Mouse (Mus musculus): ENCODE measurements around the gene Lima1. TPM values are rescaled to one million over a fixed set of nuclear protein-coding genes. Genes with fewer than 3 reads are reported as not detected.
"Not testable (repeated sequence)": the region's sequence is repeated elsewhere in the genome, so short reads cannot be mapped to it uniquely, and the experiment has no call there.

The Lima1 gene
- polyA plus RNA-seq, 1 experiment from 2014 or later, result 19.9 TPM

DNA sequence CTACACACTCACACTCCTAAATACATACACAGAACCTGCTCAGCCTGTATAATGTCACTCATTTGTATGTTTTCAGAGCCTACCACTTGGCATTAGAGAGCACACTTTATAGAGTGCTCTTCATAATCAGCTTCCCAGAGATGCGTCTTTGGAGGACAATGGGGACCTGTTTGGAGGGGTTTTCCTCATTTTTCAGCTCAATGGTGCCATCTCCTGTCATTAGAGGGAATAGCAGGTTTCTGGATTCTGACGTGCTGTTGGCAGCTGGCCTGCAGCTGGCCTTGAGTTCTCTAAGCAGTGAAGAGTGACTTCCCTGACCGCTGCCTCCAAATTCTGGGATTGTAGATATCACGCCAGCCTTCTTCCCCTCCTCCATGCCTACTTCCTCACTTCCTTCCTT is 29.1 kb upstream of the Lima1 start:
- H3K4me1 ChIP-seq (ENCODE audit: control insufficient read depth, insufficient read depth, low read length), result peaks cover 2% of the 10 kb centered on the region; the same call in 1 of the 2 replicates
- no peak overlapping the region for H3K9ac ChIP-seq (ENCODE audit: low read length)
- peak; percentile 32; the same call in 1 of the 2 replicates for ATAC-seq (replicated peaks; ENCODE audit: extremely low read depth, insufficient read depth, low FRiP score)
- H3K4me3 ChIP-seq (ENCODE audit: low read length), result no peak overlapping the region
- peak overlapping the region; percentile 21; the same call in 1 of the 2 replicates for H3K27ac ChIP-seq (ENCODE audit: low read length)
- no peaks in the 10 kb centered on the region for H3K9me3 ChIP-seq (replicated peaks; ENCODE audit: control insufficient read depth, low read length)
- WGBS, result under 1% methylated on average over 4 of the region's 4 CpGs
- H3K27me3 ChIP-seq (ENCODE audit: control insufficient read depth, insufficient read depth, low read length), result no peaks in the 10 kb centered on the region
- H3K4me2 ChIP-seq (ENCODE audit: low read depth, low read length), result no peak overlapping the region
- H3K36me3 ChIP-seq (ENCODE audit: control insufficient read depth, insufficient read depth), result no peaks in the 10 kb centered on the region

DNA sequence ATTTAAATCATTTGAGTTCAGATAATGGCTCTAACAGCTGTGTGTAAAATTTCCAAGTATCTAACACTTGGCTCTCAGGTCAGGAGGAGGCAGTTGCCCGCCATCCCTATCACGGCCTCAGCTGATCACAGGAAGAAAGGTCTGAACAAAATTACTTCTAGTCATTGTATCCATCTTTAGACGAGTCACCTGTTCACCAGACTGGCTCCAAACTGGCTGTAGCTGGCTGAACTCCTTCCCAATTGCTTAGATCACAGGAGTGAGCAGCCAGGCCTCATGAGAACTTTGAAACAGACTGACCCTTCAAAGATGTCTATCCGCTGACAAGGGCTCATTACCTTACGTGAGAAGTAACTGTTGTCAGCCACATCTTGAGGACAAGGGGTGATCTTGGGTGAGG is 28.0 kb upstream of the Lima1 start:
- Histone ChIP-seq H3K4me1 (ENCODE audit: control insufficient read depth, insufficient read depth, low read length) (peaks cover 2% of the 10 kb centered on the region; the same call in 1 of the 2 replicates), H3K9me3 (replicated peaks; ENCODE audit: control insufficient read depth, low read length) (no peaks in the 10 kb centered on the region), H3K4me3 (ENCODE audit: low read length) (no peak overlapping the region), H3K27me3 (ENCODE audit: control insufficient read depth, insufficient read depth, low read length) (no peaks in the 10 kb centered on the region), H3K9ac (ENCODE audit: low read length) (no peak overlapping the region), H3K36me3 (ENCODE audit: control insufficient read depth, insufficient read depth) (no peaks in the 10 kb centered on the region), H3K27ac (ENCODE audit: low read length) (no peak overlapping the region), H3K4me2 (ENCODE audit: low read depth, low read length) (no peak overlapping the region)
- ATAC-seq (replicated peaks; ENCODE audit: extremely low read depth, insufficient read depth, low FRiP score), result no peak
- 72% methylated on average over 5 of the region's 5 CpGs for WGBS

DNA sequence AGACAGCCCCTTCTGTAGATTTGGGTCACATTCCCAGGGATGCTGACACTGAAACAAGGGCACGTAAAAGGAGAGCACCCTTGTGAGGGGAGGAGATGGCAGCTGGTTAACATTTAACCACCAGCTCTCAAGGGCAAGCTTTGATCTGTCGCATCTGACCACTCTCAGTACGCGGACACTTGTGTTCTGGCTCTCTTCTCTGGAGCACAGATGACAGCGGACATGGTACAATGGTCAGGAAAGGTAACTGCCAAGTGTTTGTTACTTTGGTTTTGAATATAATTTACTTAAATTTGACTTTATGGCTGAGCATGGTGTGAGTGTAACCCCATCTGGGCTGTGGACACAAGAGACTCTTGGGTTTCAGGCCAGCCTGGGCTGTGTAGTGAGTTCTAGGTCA is 27.5 kb upstream of the Lima1 start:
- peaks cover 2% of the 10 kb centered on the region; the same call in 1 of the 2 replicates for H3K4me1 ChIP-seq (ENCODE audit: control insufficient read depth, insufficient read depth, low read length)
- H3K27me3 ChIP-seq (ENCODE audit: control insufficient read depth, insufficient read depth, low read length), result no peaks in the 10 kb centered on the region
- no peaks in the 10 kb centered on the region for H3K9me3 ChIP-seq (replicated peaks; ENCODE audit: control insufficient read depth, low read length)
- no peak overlapping the region for H3K4me3 ChIP-seq (ENCODE audit: low read length)
- 69% methylated on average over 5 of the region's 5 CpGs for WGBS
- no peaks in the 10 kb centered on the region for H3K36me3 ChIP-seq (ENCODE audit: control insufficient read depth, insufficient read depth)
- H3K27ac ChIP-seq (ENCODE audit: low read length), result no peak overlapping the region
- no peak overlapping the region for H3K9ac ChIP-seq (ENCODE audit: low read length)
- no peak overlapping the region for H3K4me2 ChIP-seq (ENCODE audit: low read depth, low read length)
- no peak for ATAC-seq (replicated peaks; ENCODE audit: extremely low read depth, insufficient read depth, low FRiP score)

DNA sequence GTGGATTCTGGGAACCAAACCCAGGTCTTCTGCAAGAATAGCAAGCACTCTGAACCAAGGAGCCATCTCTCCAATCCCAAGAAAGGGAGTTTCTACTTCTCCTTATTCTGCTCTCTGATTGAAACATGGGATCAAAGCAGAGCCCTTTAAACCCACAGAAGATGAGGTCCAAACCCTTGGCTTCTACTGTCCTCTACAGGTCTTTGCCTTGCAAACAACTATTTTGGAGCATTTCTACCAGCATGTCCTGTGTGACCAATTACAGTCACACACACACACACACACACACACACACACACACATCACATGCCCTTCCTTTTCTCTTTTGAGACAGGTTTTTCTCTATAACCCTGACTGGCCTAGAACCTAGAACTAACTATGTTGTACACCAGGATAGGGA is 21.4 kb upstream of the Lima1 start:
- Histone ChIP-seq H3K27ac (ENCODE audit: low read length) (no peak overlapping the region), H3K4me1 (ENCODE audit: control insufficient read depth, insufficient read depth, low read length) (peaks cover 6% of the 10 kb centered on the region), H3K4me2 (ENCODE audit: low read depth, low read length) (no peak overlapping the region), H3K36me3 (ENCODE audit: control insufficient read depth, insufficient read depth) (no peaks in the 10 kb centered on the region), H3K27me3 (ENCODE audit: control insufficient read depth, insufficient read depth, low read length) (no peaks in the 10 kb centered on the region), H3K9me3 (replicated peaks; ENCODE audit: control insufficient read depth, low read length) (no peaks in the 10 kb centered on the region), H3K4me3 (ENCODE audit: low read length) (no peak overlapping the region), H3K9ac (ENCODE audit: low read length) (no peak overlapping the region)
- no peak for ATAC-seq (replicated peaks; ENCODE audit: extremely low read depth, insufficient read depth, low FRiP score)

DNA sequence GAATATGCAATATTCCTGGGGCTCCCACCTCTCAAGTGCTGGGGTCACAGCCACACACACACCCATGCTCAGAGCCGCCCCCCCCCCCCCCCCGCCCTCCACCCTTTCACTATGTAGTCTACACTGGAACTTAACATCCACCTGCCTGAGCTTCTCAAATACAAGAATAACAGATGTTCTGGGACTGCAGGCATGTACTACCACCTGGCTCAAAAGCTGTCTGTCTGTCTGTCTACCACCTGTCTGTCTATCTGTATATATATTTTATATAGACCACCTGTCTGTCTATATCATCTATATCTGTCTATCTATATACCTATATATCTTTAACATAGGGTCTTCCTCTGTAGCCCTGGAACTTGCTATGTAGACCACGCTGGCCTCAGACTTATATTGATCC is 16.1 kb upstream of the Lima1 start:
- H3K27me3 ChIP-seq (ENCODE audit: control insufficient read depth, insufficient read depth, low read length), result no peaks in the 10 kb centered on the region
- H3K4me3 ChIP-seq (ENCODE audit: low read length), result no peak overlapping the region
- no peak overlapping the region for H3K9ac ChIP-seq (ENCODE audit: low read length)
- H3K4me2 ChIP-seq (ENCODE audit: low read depth, low read length), result no peak overlapping the region
- H3K4me1 ChIP-seq (ENCODE audit: control insufficient read depth, insufficient read depth, low read length), result peaks cover 5% of the 10 kb centered on the region; the same call in 1 of the 2 replicates
- 83% methylated on average over 2 of the region's 3 CpGs for WGBS
- H3K27ac ChIP-seq (ENCODE audit: low read length), result no peak overlapping the region
- no peak for ATAC-seq (replicated peaks; ENCODE audit: extremely low read depth, insufficient read depth, low FRiP score)
- 0 out of 2 replicates have a peak, but pooled peaks cover 2% of the 10 kb centered on the region for H3K9me3 ChIP-seq (replicated peaks; ENCODE audit: control insufficient read depth, low read length)
- H3K36me3 ChIP-seq (ENCODE audit: control insufficient read depth, insufficient read depth), result no peaks in the 10 kb centered on the region

DNA sequence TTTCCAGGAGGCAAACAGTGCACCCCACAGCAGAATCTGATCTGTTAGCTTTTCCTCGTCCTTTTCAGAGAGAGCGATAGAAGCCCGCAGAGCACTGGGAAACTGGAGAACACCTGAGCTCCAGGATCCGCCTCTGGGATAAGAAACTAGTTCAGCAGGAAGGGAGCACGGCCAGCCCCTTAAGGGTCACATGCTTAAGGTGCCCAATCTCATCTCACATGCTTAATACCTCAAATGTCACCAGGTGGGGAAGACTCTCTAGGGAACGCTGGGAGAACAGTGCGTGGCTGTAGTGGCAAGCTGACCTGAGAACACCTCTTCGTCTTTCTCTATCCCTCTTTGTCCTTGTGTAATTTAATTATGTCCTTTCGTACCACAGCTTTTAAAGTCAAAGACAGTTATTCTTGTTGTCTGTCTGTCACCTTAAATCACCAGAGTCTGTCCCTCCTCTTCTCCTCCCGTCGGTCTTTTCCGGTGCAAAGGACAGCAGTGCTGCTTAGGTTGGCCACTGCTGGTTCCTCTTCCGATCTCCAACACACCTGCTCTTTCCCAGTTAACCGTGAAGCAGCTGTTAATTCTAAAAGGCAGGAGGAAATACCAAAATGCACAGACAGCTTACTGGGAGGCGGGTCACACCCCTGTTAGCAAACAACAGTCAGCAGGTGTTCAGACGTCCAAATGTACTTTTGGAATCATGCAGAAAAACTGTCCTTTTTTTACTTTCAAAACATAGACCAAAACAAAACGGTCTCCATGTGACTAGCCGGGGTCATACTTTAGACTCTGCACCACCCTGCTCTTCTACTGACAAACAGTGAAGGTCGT is 15.4 kb upstream of the Lima1 start:
- no peak overlapping the region for H3K9ac ChIP-seq (ENCODE audit: low read length)
- WGBS, result 39% methylated on average over 19 of the region's 19 CpGs

DNA sequence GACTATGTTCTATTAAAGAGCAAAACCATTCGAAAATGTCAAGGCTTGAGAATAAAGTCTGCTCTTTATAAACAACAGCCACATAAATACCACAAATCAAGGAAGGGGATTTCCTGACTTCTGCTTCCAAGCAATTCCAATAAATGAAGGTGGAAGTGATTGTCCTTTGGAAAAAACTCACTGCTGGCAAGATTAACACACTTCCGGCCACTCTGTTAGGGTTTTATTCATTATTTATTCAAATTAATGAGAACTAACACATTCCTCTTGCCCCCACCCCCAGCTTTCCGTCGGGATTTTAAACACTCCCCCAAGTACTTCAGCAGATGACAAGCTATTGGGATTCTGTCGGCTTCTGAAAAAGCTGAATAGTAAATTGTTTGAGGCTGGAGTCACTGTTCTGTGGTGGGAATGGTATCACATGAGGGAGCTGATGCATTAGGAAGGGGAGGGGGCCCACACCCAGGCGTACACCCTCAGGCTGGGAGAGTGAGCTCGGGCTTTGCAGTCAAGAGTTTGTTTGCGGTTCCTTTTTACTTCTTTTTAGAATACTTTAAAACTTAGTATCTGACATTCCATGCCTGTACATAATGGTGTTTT is 14.1 kb upstream of the Lima1 start:
- 46% methylated on average over 8 of the region's 8 CpGs for WGBS
- Histone ChIP-seq H3K27me3 (ENCODE audit: control insufficient read depth, insufficient read depth, low read length) (no peaks in the 10 kb centered on the region), H3K36me3 (ENCODE audit: control insufficient read depth, insufficient read depth) (no peaks in the 10 kb centered on the region), H3K9me3 (replicated peaks; ENCODE audit: control insufficient read depth, low read length) (0 out of 2 replicates have a peak, but pooled peaks cover 2% of the 10 kb centered on the region), H3K4me1 (ENCODE audit: control insufficient read depth, insufficient read depth, low read length) (peaks cover 5% of the 10 kb centered on the region; the same call in 1 of the 2 replicates), H3K9ac (ENCODE audit: low read length) (no peak overlapping the region), H3K27ac (ENCODE audit: low read length) (no peak overlapping the region), H3K4me2 (ENCODE audit: low read depth, low read length) (no peak overlapping the region), H3K4me3 (ENCODE audit: low read length) (no peak overlapping the region)
- no peak for ATAC-seq (replicated peaks; ENCODE audit: extremely low read depth, insufficient read depth, low FRiP score)

More for the DNA sequence above, 15.4 kb upstream of the Lima1 start:
- Histone ChIP-seq H3K36me3 (ENCODE audit: control insufficient read depth, insufficient read depth) (no peaks in the 10 kb centered on the region), H3K4me2 (ENCODE audit: low read depth, low read length) (peak overlapping the region; percentile 38), H3K9me3 (replicated peaks; ENCODE audit: control insufficient read depth, low read length) (0 out of 2 replicates have a peak, but pooled peaks cover 2% of the 10 kb centered on the region), H3K4me3 (ENCODE audit: low read length) (no peak overlapping the region), H3K4me1 (ENCODE audit: control insufficient read depth, insufficient read depth, low read length) (peaks cover 5% of the 10 kb centered on the region; the same call in 1 of the 2 replicates), H3K27me3 (ENCODE audit: control insufficient read depth, insufficient read depth, low read length) (no peaks in the 10 kb centered on the region), H3K27ac (ENCODE audit: low read length) (no peak overlapping the region)
- ATAC-seq (replicated peaks; ENCODE audit: extremely low read depth, insufficient read depth, low FRiP score), result 0 out of 2 replicates have a peak, but pooled peaks have one; percentile 41

DNA sequence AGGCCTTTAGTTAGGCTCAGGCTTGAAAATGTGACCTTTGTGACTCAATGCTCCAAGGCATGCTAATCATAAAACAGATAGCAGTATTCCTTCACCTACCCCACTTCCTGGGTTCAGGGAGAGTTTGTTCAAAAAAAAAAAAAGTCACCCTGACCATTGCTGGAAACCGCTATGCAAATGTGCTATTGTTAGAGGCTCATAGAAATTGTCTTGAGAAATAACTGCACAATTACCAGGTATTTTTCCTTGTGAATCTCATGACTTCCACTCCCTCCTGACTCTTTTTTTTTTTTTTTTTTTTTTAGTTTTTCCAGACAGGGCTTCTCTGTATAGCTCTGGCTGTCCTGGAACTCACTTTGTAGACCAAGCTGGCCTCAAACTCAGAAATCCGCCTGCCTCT is 11.9 kb upstream of the Lima1 start:
- H3K9ac ChIP-seq (ENCODE audit: low read length); H3K4me2 ChIP-seq (ENCODE audit: low read depth, low read length); H3K27me3 ChIP-seq (ENCODE audit: control insufficient read depth, insufficient read depth, low read length); H3K9me3 ChIP-seq (replicated peaks; ENCODE audit: control insufficient read depth, low read length); ATAC-seq (replicated peaks; ENCODE audit: extremely low read depth, insufficient read depth, low FRiP score); H3K36me3 ChIP-seq (ENCODE audit: control insufficient read depth, insufficient read depth); H3K4me3 ChIP-seq (ENCODE audit: low read length); H3K4me1 ChIP-seq (ENCODE audit: control insufficient read depth, insufficient read depth, low read length); H3K27ac ChIP-seq (ENCODE audit: low read length): not testable (repeated sequence)
- WGBS, result 93% methylated on average over 2 of the region's 2 CpGs

DNA sequence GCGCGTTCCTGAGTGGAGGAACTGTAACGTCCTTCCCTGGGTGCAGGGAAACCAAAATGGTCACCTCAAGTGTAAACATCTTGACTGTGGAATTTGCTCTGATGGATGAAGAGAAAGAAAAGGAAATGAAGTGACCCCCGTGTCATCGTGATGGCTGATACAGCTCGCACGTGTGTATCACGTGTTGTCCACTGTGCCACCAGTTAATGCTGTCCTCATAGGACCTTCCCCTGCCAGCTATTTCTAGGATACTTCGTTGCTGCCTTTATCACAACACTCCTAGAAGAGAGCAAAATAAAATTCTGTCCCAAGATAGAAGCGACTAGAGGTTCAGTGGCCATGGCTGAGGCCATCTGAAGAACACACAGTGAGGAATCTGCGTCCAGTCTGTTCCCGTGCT is 8.8 kb upstream of the Lima1 start:
- Histone ChIP-seq H3K27ac (ENCODE audit: low read length) (no peak overlapping the region), H3K9me3 (replicated peaks; ENCODE audit: control insufficient read depth, low read length) (0 out of 2 replicates have a peak, but pooled peaks cover 2% of the 10 kb centered on the region), H3K4me2 (ENCODE audit: low read depth, low read length) (no peak overlapping the region), H3K27me3 (ENCODE audit: control insufficient read depth, insufficient read depth, low read length) (no peaks in the 10 kb centered on the region), H3K36me3 (ENCODE audit: control insufficient read depth, insufficient read depth) (no peaks in the 10 kb centered on the region), H3K9ac (ENCODE audit: low read length) (no peak overlapping the region), H3K4me3 (ENCODE audit: low read length) (no peak overlapping the region), H3K4me1 (ENCODE audit: control insufficient read depth, insufficient read depth, low read length) (no peaks in the 10 kb centered on the region)
- ATAC-seq (replicated peaks; ENCODE audit: extremely low read depth, insufficient read depth, low FRiP score), result no peak
- 68% methylated on average over 12 of the region's 12 CpGs for WGBS
